Mouse (Mus musculus): ENCODE measurements around the gene Prss16. TPM values are rescaled to one million over a fixed set of nuclear protein-coding genes. Genes with fewer than 3 reads are reported as not detected.

The Prss16 gene
- total and polyA plus RNA-seq, 3 experiments, result 0.04 to 0.22 TPM; not detected in 1

DNA sequence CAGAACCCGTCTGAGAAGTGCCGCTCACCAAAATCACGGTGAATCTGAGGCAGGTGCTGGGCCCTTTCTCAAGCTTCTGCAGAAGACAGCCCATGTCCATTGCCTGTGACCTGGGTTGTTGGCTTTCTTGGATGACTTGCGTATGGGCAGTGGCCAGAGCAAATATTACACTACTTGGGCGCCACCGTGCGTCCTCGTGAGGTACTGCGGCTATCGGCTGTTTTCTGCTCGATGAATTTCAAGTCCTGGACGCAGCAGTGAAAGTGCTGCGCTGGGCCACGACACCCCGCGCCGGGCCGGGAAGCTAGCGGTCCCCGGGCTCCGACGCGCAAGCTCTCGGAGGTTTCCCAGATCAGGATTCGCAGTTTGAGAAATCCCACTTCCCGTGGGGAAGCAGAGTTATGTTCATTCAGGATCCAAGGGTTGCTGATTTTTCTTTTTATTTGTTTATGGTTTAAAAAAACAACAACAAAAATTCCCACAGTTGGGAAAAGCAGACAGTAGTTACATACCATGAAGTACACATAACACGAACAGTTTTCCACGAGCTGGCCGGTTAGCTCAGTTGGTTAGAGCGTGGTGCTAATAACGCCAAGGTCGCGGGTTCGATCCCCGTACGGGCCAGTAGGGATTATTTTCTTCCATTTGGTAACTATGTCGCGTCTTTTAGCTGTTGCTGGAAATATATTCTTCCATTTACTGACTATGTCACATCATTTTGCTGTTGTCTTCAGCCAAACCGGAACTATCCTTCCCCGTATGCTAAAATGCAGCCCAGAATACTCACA, 19.3 kb upstream of the Prss16 start:
- DNase-seq (ENCODE audit: low spot score), result peak; percentile 35
- Histone ChIP-seq H3K27me3 (ENCODE audit: insufficient read depth, low read length) (0 out of 2 replicates have a peak, but pooled peaks cover 3% of the 10 kb centered on the region), H3K36me3 (replicated peaks) (no peaks in the 10 kb centered on the region), H3K9me3 (replicated peaks) (no peaks in the 10 kb centered on the region), H3K4me3 (ENCODE audit: low read depth, low read length) (peak overlapping the region; percentile 71), H3K4me1 (ENCODE audit: insufficient read depth, low read depth, low read length) (peaks cover 39% of the 10 kb centered on the region)
- TF ChIP-seq GATA1 (IDR thresholded peaks at IDR 0.05; ENCODE audit: borderline replicate concordance, low read length), result no peak
- peak; percentile 74 for TF ChIP-seq CTCF (IDR thresholded peaks at IDR 0.05; ENCODE audit: low read depth, low read length)
- no peak for TF ChIP-seq POLR2AphosphoS5 (IDR thresholded peaks at IDR 0.05; ENCODE audit: insufficient replicate concordance, low read depth, low read length)
- no peak for TF ChIP-seq TAL1 (conservative IDR thresholded peaks at IDR 0.05; ENCODE audit: low read depth, low read length)
- TF ChIP-seq GATA2 (IDR thresholded peaks at IDR 0.05; ENCODE audit: borderline replicate concordance, low read depth, low read length), result no peak
- peak; percentile 69 for ATAC-seq (ENCODE audit: extremely low read depth, insufficient number of reproducible peaks, low FRiP score, poor library complexity, severe bottlenecking)

GRCm38 (mm10) chr13:22026058-22027031, 16.8 kb upstream of the Prss16 start:
- TF ChIP-seq POLR2AphosphoS5 (IDR thresholded peaks at IDR 0.05; ENCODE audit: insufficient replicate concordance, low read depth, low read length) (no peak), TAL1 (conservative IDR thresholded peaks at IDR 0.05; ENCODE audit: low read depth, low read length) (no peak), GATA1 (IDR thresholded peaks at IDR 0.05; ENCODE audit: borderline replicate concordance, low read length) (no peak), GATA2 (IDR thresholded peaks at IDR 0.05; ENCODE audit: borderline replicate concordance, low read depth, low read length) (no peak), CTCF (IDR thresholded peaks at IDR 0.05; ENCODE audit: low read depth, low read length) (no peak)
- no peaks in the 10 kb centered on the region for H3K9me3 ChIP-seq (replicated peaks)
- no peak for DNase-seq (ENCODE audit: low spot score)

DNA sequence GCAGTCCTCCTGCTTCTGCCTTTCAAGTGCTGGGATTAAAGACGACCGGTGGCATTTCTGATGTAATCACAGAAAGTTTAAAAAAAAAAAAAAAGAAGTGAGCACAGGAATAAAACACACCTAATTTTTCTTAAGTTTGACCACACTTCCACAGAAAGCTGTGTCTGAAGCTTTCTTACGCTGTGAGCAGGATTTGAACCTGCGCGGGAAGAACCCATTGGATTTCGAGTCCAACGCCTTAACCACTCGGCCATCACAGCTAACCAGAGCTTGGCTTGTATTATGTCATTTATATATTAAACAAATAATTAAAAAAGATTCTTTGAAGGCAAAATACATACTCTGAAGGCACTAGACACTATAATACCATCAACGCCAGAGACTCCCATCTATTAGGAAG, 12.7 kb upstream of the Prss16 start:
- TF ChIP-seq GATA1 (IDR thresholded peaks at IDR 0.05; ENCODE audit: borderline replicate concordance, low read length) (no peak), POLR2AphosphoS5 (IDR thresholded peaks at IDR 0.05; ENCODE audit: insufficient replicate concordance, low read depth, low read length) (no peak), GATA2 (IDR thresholded peaks at IDR 0.05; ENCODE audit: borderline replicate concordance, low read depth, low read length) (no peak), CTCF (IDR thresholded peaks at IDR 0.05; ENCODE audit: low read depth, low read length) (no peak), TAL1 (conservative IDR thresholded peaks at IDR 0.05; ENCODE audit: low read depth, low read length) (no peak)
- no peaks in the 10 kb centered on the region for H3K36me3 ChIP-seq (replicated peaks)
- DNase-seq (ENCODE audit: low spot score) (no peak), ATAC-seq (ENCODE audit: extremely low read depth, insufficient number of reproducible peaks, low FRiP score, poor library complexity, severe bottlenecking) (peak; percentile 46; the same call in 1 of the 2 replicates)
- peaks cover 5% of the 10 kb centered on the region; the same call in 1 of the 2 replicates for H3K27me3 ChIP-seq (ENCODE audit: insufficient read depth, low read length)
- H3K4me1 ChIP-seq (ENCODE audit: insufficient read depth, low read depth, low read length), result peaks cover 25% of the 10 kb centered on the region
- no peaks in the 10 kb centered on the region for H3K9me3 ChIP-seq (replicated peaks)
- H3K4me3 ChIP-seq (ENCODE audit: low read depth, low read length), result peak overlapping the region; percentile 71

More at GRCm38 (mm10) chr13:22026058-22027031, 16.8 kb upstream of the Prss16 start:
- Histone ChIP-seq H3K27me3 (ENCODE audit: insufficient read depth, low read length) (0 out of 2 replicates have a peak, but pooled peaks cover 3% of the 10 kb centered on the region), H3K4me3 (ENCODE audit: low read depth, low read length) (peak overlapping the region; percentile 70), H3K4me1 (ENCODE audit: insufficient read depth, low read depth, low read length) (peaks cover 31% of the 10 kb centered on the region), H3K36me3 (replicated peaks) (no peaks in the 10 kb centered on the region)
- no peak for ATAC-seq (ENCODE audit: extremely low read depth, insufficient number of reproducible peaks, low FRiP score, poor library complexity, severe bottlenecking)

DNA sequence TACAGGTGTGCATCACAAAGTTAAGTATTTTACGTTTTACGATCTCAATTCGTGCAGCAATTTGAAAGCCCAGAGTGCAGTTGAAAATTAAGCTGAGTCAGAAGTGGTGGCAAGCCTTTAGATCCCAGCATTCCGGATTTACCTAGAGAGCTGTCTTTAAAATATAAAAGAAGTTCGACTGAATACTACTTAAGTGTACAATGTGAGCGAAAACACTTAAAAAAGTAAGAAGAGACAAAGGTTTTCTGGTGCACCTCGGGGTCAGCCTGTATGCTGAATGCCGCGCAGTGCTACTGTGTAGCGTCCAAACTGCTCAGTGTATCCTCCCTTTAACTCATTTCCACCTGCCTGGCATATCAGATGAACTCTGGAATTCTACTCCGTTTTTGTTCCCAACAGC, 12.0 kb upstream of the Prss16 start:
- Histone ChIP-seq H3K27me3 (ENCODE audit: insufficient read depth, low read length) (peaks cover 5% of the 10 kb centered on the region; the same call in 1 of the 2 replicates), H3K4me3 (ENCODE audit: low read depth, low read length) (peak overlapping the region; percentile 71), H3K36me3 (replicated peaks) (no peaks in the 10 kb centered on the region), H3K4me1 (ENCODE audit: insufficient read depth, low read depth, low read length) (peaks cover 23% of the 10 kb centered on the region), H3K9me3 (replicated peaks) (no peaks in the 10 kb centered on the region)
- TF ChIP-seq CTCF (IDR thresholded peaks at IDR 0.05; ENCODE audit: low read depth, low read length) (no peak), GATA1 (IDR thresholded peaks at IDR 0.05; ENCODE audit: borderline replicate concordance, low read length) (no peak), POLR2AphosphoS5 (IDR thresholded peaks at IDR 0.05; ENCODE audit: insufficient replicate concordance, low read depth, low read length) (no peak), TAL1 (conservative IDR thresholded peaks at IDR 0.05; ENCODE audit: low read depth, low read length) (no peak), GATA2 (IDR thresholded peaks at IDR 0.05; ENCODE audit: borderline replicate concordance, low read depth, low read length) (no peak)
- DNase-seq (ENCODE audit: low spot score), result no peak
- ATAC-seq (ENCODE audit: extremely low read depth, insufficient number of reproducible peaks, low FRiP score, poor library complexity, severe bottlenecking), result no peak

GRCm38 (mm10) chr13:22020901-22021339, 11.4 kb upstream of the Prss16 start:
- no peaks in the 10 kb centered on the region for H3K36me3 ChIP-seq (replicated peaks)
- no peak for TF ChIP-seq CTCF (IDR thresholded peaks at IDR 0.05; ENCODE audit: low read depth, low read length)
- TF ChIP-seq GATA2 (IDR thresholded peaks at IDR 0.05; ENCODE audit: borderline replicate concordance, low read depth, low read length), result no peak
- no peak for TF ChIP-seq GATA1 (IDR thresholded peaks at IDR 0.05; ENCODE audit: borderline replicate concordance, low read length)
- no peak for TF ChIP-seq TAL1 (conservative IDR thresholded peaks at IDR 0.05; ENCODE audit: low read depth, low read length)
- no peak for TF ChIP-seq POLR2AphosphoS5 (IDR thresholded peaks at IDR 0.05; ENCODE audit: insufficient replicate concordance, low read depth, low read length)
- no peaks in the 10 kb centered on the region for H3K9me3 ChIP-seq (replicated peaks)
- peaks cover 22% of the 10 kb centered on the region for H3K4me1 ChIP-seq (ENCODE audit: insufficient read depth, low read depth, low read length)
- peaks cover 5% of the 10 kb centered on the region; the same call in 1 of the 2 replicates for H3K27me3 ChIP-seq (ENCODE audit: insufficient read depth, low read length)
- H3K4me3 ChIP-seq (ENCODE audit: low read depth, low read length), result peak overlapping the region; percentile 71
- no peak for DNase-seq (ENCODE audit: low spot score)
- peak; percentile 37; the same call in 1 of the 2 replicates for ATAC-seq (ENCODE audit: extremely low read depth, insufficient number of reproducible peaks, low FRiP score, poor library complexity, severe bottlenecking)

All from G1E (cell line).